Mouse (Mus musculus): ENCODE results near the gene Pim1. TPM values are rescaled to one million over a fixed set of nuclear protein-coding genes. Genes with fewer than 3 reads are reported as not detected.
A peak's percentile ranks its signal among the peaks of the same experiment; 100 is the strongest.

Pim1 gene
- total and polyA plus RNA-seq, 2 experiments from 2014 or later: 8.3 to 12.7 TPM

GRCm38 (mm10) chr17:29482632-29483031 is 7.9 kb upstream of the Pim1 start:
- Histone ChIP-seq H3K27ac (ENCODE audit: low read depth, low read length) (no peak overlapping the region), H3K36me3 (ENCODE audit: insufficient read depth, low read length) (no peaks in the 10 kb centered on the region), H3K4me1 (ENCODE audit: insufficient read depth, low read length) (no peaks in the 10 kb centered on the region), H3K9me3 (ENCODE audit: low read length) (no peaks in the 10 kb centered on the region), H3K9ac (replicated peaks; ENCODE audit: low read length, poor library complexity, severe bottlenecking) (no peak overlapping the region), H3K4me2 (ENCODE audit: low read depth, low read length, poor library complexity, severe bottlenecking) (no peak overlapping the region), H3K27me3 (ENCODE audit: insufficient read depth, low read length) (no peaks in the 10 kb centered on the region), H3K4me3 (ENCODE audit: low read depth, low read length) (no peak overlapping the region)
- DNase-seq (ENCODE audit: low spot score) (no peak), ATAC-seq (ENCODE audit: low FRiP score) (no peak)
- 92% methylated on average over 7 of the region's 7 CpGs for WGBS
- peak; percentile 17; the same call in 1 of the 2 replicates for TF ChIP-seq CTCF (IDR thresholded peaks at IDR 0.05)

- DNase-seq (ENCODE audit: low spot score): no peak
- Histone ChIP-seq H3K27me3 (ENCODE audit: insufficient read depth, low read length) (no peaks in the 10 kb centered on the region), H3K9ac (replicated peaks; ENCODE audit: low read length, poor library complexity, severe bottlenecking) (no peak overlapping the region), H3K9me3 (ENCODE audit: low read length) (no peaks in the 10 kb centered on the region), H3K27ac (ENCODE audit: low read depth, low read length) (no peak overlapping the region), H3K4me3 (ENCODE audit: low read depth, low read length) (no peak overlapping the region), H3K36me3 (ENCODE audit: insufficient read depth, low read length) (no peaks in the 10 kb centered on the region), H3K4me1 (ENCODE audit: insufficient read depth, low read length) (no peaks in the 10 kb centered on the region), H3K4me2 (ENCODE audit: low read depth, low read length, poor library complexity, severe bottlenecking) (no peak overlapping the region)
- 95% methylated on average over 2 of the region's 2 CpGs for WGBS
- ATAC-seq (ENCODE audit: low FRiP score): no peak
- no peak for TF ChIP-seq CTCF (IDR thresholded peaks at IDR 0.05)
These were observed 7.3 kb upstream of the Pim1 start for GRCm38 (mm10) chr17:29483282-29483681.

GRCm38 (mm10) chr17:29484431-29484830 is 6.1 kb upstream of the Pim1 start:
- DNase-seq (ENCODE audit: low spot score): no peak
- Histone ChIP-seq H3K36me3 (ENCODE audit: insufficient read depth, low read length) (no peaks in the 10 kb centered on the region), H3K4me2 (ENCODE audit: low read depth, low read length, poor library complexity, severe bottlenecking) (no peak overlapping the region), H3K4me1 (ENCODE audit: insufficient read depth, low read length) (0 out of 2 replicates have a peak, but pooled peaks cover 3% of the 10 kb centered on the region), H3K4me3 (ENCODE audit: low read depth, low read length) (no peak overlapping the region), H3K27me3 (ENCODE audit: insufficient read depth, low read length) (no peaks in the 10 kb centered on the region), H3K9ac (replicated peaks; ENCODE audit: low read length, poor library complexity, severe bottlenecking) (no peak overlapping the region), H3K27ac (ENCODE audit: low read depth, low read length) (no peak overlapping the region), H3K9me3 (ENCODE audit: low read length) (no peaks in the 10 kb centered on the region)
- TF ChIP-seq CTCF (IDR thresholded peaks at IDR 0.05): peak; percentile 10; the same call in 1 of the 2 replicates
- ATAC-seq (ENCODE audit: low FRiP score): no peak
- WGBS: 85% methylated on average over 2 of the region's 2 CpGs

- H3K27me3 ChIP-seq (ENCODE audit: insufficient read depth, low read length): no peaks in the 10 kb centered on the region
- H3K4me2 ChIP-seq (ENCODE audit: low read depth, low read length, poor library complexity, severe bottlenecking): no peak overlapping the region
- H3K4me1 ChIP-seq (ENCODE audit: insufficient read depth, low read length): 0 out of 2 replicates have a peak, but pooled peaks cover 3% of the 10 kb centered on the region
- no peaks in the 10 kb centered on the region for H3K36me3 ChIP-seq (ENCODE audit: insufficient read depth, low read length)
- H3K27ac ChIP-seq (ENCODE audit: low read depth, low read length): no peak overlapping the region
- TF ChIP-seq CTCF (IDR thresholded peaks at IDR 0.05): no peak
- WGBS: 75% methylated on average over 3 of the region's 3 CpGs
- ATAC-seq (ENCODE audit: low FRiP score) (no peak), DNase-seq (ENCODE audit: low spot score) (no peak)
- H3K9ac ChIP-seq (replicated peaks; ENCODE audit: low read length, poor library complexity, severe bottlenecking): no peak overlapping the region
- H3K4me3 ChIP-seq (ENCODE audit: low read depth, low read length): no peak overlapping the region
- no peaks in the 10 kb centered on the region for H3K9me3 ChIP-seq (ENCODE audit: low read length)
These were observed 5.0 kb upstream of the Pim1 start for GRCm38 (mm10) chr17:29485336-29486233.

- DNase-seq (ENCODE audit: low spot score) (no peak), ATAC-seq (ENCODE audit: low FRiP score) (no peak)
- no peak overlapping the region for H3K4me3 ChIP-seq (ENCODE audit: low read depth, low read length)
- H3K4me2 ChIP-seq (ENCODE audit: low read depth, low read length, poor library complexity, severe bottlenecking): 0 out of 2 replicates have a peak overlapping the region, but pooled peaks have one; percentile 88
- no peak for TF ChIP-seq CTCF (IDR thresholded peaks at IDR 0.05)
- no peaks in the 10 kb centered on the region for H3K27me3 ChIP-seq (ENCODE audit: insufficient read depth, low read length)
- peaks cover 8% of the 10 kb centered on the region; the same call in 1 of the 2 replicates for H3K4me1 ChIP-seq (ENCODE audit: insufficient read depth, low read length)
- no peak overlapping the region for H3K27ac ChIP-seq (ENCODE audit: low read depth, low read length)
- no peaks in the 10 kb centered on the region for H3K9me3 ChIP-seq (ENCODE audit: low read length)
- WGBS: 76% methylated on average over 8 of the region's 8 CpGs
- H3K9ac ChIP-seq (replicated peaks; ENCODE audit: low read length, poor library complexity, severe bottlenecking): no peak overlapping the region
- no peaks in the 10 kb centered on the region for H3K36me3 ChIP-seq (ENCODE audit: insufficient read depth, low read length)
These were observed 2.1 kb upstream of the Pim1 start for GRCm38 (mm10) chr17:29488257-29488977.

Data from midbrain, postnatal 0 days (tissue).